ENCODE assay signal across 9 mouse cellular contexts in the genomic region with DNA sequence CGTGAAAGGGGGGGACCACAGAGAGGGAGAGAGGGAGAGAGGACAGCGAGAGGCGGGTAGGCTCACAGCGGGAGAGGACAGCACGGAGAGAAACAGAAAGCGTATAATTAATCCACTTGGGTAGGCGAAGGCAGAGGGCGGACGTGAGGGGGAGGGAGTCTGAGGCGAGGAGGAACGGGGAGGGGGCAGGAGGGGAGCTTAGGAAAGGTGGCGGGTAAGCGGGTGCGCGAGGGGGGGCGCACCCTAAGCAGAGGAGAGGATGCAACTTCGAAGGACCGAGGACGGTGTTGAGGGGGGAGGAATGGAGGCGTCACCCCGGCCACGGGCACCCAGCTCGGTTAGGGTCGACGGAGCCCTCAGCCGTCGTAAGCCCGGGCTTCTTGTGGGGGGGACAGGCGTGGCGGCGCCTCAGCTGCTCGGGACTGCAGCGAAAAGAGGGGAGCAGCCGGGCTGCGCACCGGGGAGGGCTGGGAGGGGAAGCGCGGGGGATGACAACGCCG. TPM values are rescaled to one million over a fixed set of nuclear protein-coding genes. Genes with fewer than 3 reads are reported as not detected.
DNase-seq lines count a peak whose midpoint lies in the region; ATAC-seq and TF ChIP-seq lines count a peak whose summit lies in the region.
"Had no signal": no experiment of that assay in that cellular context is flagged by ENCODE, and none has a peak within 500 bp of the region (broad histone marks: within the 10 kb centered on the region; RNA-seq: fewer than 3 reads in every experiment).

No protein-coding gene starts in this region.

- no peaks in the 10 kb centered on the region for H3K9me3 ChIP-seq in liver, embryonic 13.5 days (replicated peaks)

- H3K27ac ChIP-seq in heart, adult 2 months = no peak overlapping the region
- H3K27ac ChIP-seq in liver, embryonic 13.5 days = peak overlapping the region; percentile 72

- no peaks in the 10 kb centered on the region for H3K79me2 ChIP-seq in heart, adult 2 months (replicated peaks; ENCODE audit: control insufficient read depth, insufficient read depth, low read length)

- intact Hi-C loops in heart, adult 2 months (cut with DNase I) = no loop called here
- intact Hi-C loops in left cerebral cortex, postnatal 10 days (cut with DNase I) = no loop called here

- no peak for TF ChIP-seq EP300 in heart, adult 2 months (IDR thresholded peaks at IDR 0.05; ENCODE audit: insufficient read depth, low read depth, low read length)

- peaks cover 2% of the 10 kb centered on the region for H3K4me1 ChIP-seq in heart, adult 2 months (ENCODE audit: control insufficient read depth, insufficient read depth, low read length)
- H3K4me1 ChIP-seq in liver, embryonic 13.5 days (replicated peaks) = peaks cover 13% of the 10 kb centered on the region

- H3K27me3 ChIP-seq in heart, adult 2 months (ENCODE audit: control insufficient read depth, insufficient read depth, low read length) = peaks cover 27% of the 10 kb centered on the region
- peaks cover 100% of the 10 kb centered on the region for H3K27me3 ChIP-seq in liver, embryonic 13.5 days

- whole genome bisulfite sequencing in heart, adult 2 months = 5% methylated on average over 40 of the region's 40 CpGs
- WGBS in liver, embryonic 13.5 days (ENCODE audit: insufficient replicate concordance) = 1% methylated on average over 38 of the region's 40 CpGs

- H3K9ac ChIP-seq in heart, adult 2 months (ENCODE audit: low read depth, low read length) = peak overlapping the region; percentile 65
- H3K9ac ChIP-seq in liver, embryonic 13.5 days = peak overlapping the region; percentile 65

- no peak for TF ChIP-seq CTCF in heart, adult 2 months (IDR thresholded peaks at IDR 0.05)

- no peaks in the 10 kb centered on the region for H3K36me3 ChIP-seq in heart, adult 2 months (ENCODE audit: control insufficient read depth, insufficient read depth, low read length)
- H3K36me3 ChIP-seq in liver, embryonic 13.5 days = 0 out of 2 replicates have a peak, but pooled peaks cover 3% of the 10 kb centered on the region

- H3K4me2 ChIP-seq in liver, embryonic 13.5 days = peak overlapping the region; percentile 47

- ATAC-seq in liver, embryonic 13.5 days (ENCODE audit: low read depth) = no peak

- peak overlapping the region; percentile 38 for H3K4me3 ChIP-seq in heart, adult 2 months
- H3K4me3 ChIP-seq in liver, embryonic 13.5 days (replicated peaks) = peak overlapping the region; percentile 54

- TF ChIP-seq POLR2A in heart, adult 2 months (IDR thresholded peaks at IDR 0.05; ENCODE audit: insufficient read depth, low read depth, low read length) = no peak

- DNase-seq in heart, adult 2 months = no peak
- no peak for DNase-seq in heart, adult 8-10 months (ENCODE audit: low spot score)
- DNase-seq in thymus, postnatal 4 days = peak; percentile 49
- no peak for DNase-seq in thymus, adult 18-20 months
- DNase-seq in liver, embryonic 13.5 days = no peak
- peak; percentile 55 for DNase-seq in yolk sac, embryonic 10.5 days (ENCODE audit: low spot score)
- DNase-seq in left cerebral cortex, postnatal 10 days (ENCODE audit: extremely low spot score in 1 of 2, low spot score in 2 of 2) = no peak
- no peak for DNase-seq in urinary bladder, postnatal 14 days (ENCODE audit: low spot score)

RNA-seq across cellular contexts. Expression of gene Igf2, which starts 7.9 kb away (rescaled TPM):
- total RNA-seq in heart, adult 2 months (2021) = 10 to 100 TPM; 60.0 to 75.2 TPM
- polyA plus RNA-seq in heart, adult 2 months (2012; rRNA removed) = 64.5 and 80.0 TPM in 2 replicates
- total RNA-seq in heart, adult 8-10 months (2022) = 10 to 100 TPM; 53.1 to 76.2 (median 63.4) TPM
- polyA plus RNA-seq in liver, embryonic 13.5 days (2015; fragmentation: Nextera tagmentation; extraction: Ambion mirVana) = 369 and 378 TPM in 2 replicates
- 100 to 1,000 TPM; 216 to 220 TPM for total RNA-seq in left cerebral cortex, postnatal 10 days (2021)

RNA-seq across cellular contexts. Expression of gene Gm49394, which starts 11.0 kb away (rescaled TPM):
- not detected for total RNA-seq in heart, adult 2 months (2021)
- not detected in 2 replicates for polyA plus RNA-seq in heart, adult 2 months (2012; rRNA removed)
- total RNA-seq in heart, adult 8-10 months (2022) = under 1 TPM in 1 of 4 experiments, not detected in 3; 0.09 TPM
- not detected in 2 replicates for polyA plus RNA-seq in liver, embryonic 13.5 days (2015; fragmentation: Nextera tagmentation; extraction: Ambion mirVana)
- under 1 TPM; 0.10 to 0.21 TPM for total RNA-seq in left cerebral cortex, postnatal 10 days (2021)
- polyA plus RNA-seq: gonadal fat pad, adult 2 months had no signal

Comparison
In these comparisons a context has a peak if more than half of its experiments do, and no peak if none do; other contexts are left out.
1. DNase-seq: peak in thymus, postnatal 4 days (single experiment) and yolk sac, embryonic 10.5 days (single experiment); none in heart, adult 2 months (0 of 2), heart, adult 8-10 months (single experiment), thymus, adult 18-20 months (0 of 2), liver, embryonic 13.5 days (single experiment), left cerebral cortex, postnatal 10 days (0 of 2) and urinary bladder, postnatal 14 days (single experiment).